Mouse (Mus musculus): ENCODE measurements at regions not wholly inside any gene's neighbourhood (a gene's known extent, or its start where the extent isn't known, plus 50 kb on each side); places are given as distances from the start of the nearest gene placed in this dataset.

DNA sequence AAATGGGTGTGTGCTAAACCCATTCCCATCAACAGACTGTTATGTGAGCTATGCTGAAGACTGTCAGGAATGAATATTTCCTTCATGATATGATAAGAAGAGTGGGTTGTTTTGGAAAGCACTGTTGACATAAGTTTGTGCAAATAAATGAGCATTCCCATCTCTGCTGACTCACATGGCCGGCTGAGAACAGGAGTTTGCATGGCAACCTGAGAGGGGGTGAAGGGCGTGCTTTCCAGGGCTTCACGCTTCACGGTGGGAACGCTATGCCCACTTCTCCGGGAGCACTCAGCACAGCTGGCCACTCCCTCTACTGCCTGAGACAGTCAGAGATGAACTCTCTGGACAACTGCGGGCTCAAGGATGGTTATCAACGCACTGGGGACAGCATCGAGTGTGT lies 348.9 kb upstream of the Slc24a5 start:
- DNase-seq: no peak

DNA sequence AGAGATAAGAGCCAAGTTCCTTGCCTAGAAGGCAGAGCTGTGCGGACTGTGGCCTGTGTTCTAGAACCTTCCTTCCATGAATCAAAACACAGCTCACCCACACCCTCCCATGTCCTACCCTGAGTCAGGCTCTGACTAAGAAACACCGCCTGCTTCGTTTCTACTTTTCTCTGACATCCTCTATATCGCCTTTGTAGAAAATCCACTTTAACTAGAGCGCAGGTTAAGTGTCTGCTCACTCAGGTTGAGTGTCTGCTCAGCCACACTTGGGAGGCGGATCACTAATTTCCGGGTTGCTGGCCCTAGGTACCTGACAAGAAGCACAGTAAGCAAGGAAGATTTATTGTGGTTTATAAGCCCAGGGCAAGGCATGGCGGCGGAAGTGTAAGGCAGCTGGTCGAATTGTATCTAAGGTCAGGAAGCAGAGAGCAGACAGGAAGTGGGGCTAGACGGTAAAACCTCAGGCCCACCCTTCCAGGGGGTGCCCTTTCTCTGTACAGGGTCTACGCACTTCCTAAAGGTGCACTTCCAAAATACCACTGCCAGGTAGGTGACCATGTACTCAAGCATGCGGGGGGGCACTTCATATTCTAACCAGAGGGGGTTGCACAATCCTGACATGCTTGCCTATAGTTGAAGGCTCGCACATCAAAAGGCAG lies 348.0 kb upstream of the Slc24a5 start:
- DNase-seq: no peak

DNA sequence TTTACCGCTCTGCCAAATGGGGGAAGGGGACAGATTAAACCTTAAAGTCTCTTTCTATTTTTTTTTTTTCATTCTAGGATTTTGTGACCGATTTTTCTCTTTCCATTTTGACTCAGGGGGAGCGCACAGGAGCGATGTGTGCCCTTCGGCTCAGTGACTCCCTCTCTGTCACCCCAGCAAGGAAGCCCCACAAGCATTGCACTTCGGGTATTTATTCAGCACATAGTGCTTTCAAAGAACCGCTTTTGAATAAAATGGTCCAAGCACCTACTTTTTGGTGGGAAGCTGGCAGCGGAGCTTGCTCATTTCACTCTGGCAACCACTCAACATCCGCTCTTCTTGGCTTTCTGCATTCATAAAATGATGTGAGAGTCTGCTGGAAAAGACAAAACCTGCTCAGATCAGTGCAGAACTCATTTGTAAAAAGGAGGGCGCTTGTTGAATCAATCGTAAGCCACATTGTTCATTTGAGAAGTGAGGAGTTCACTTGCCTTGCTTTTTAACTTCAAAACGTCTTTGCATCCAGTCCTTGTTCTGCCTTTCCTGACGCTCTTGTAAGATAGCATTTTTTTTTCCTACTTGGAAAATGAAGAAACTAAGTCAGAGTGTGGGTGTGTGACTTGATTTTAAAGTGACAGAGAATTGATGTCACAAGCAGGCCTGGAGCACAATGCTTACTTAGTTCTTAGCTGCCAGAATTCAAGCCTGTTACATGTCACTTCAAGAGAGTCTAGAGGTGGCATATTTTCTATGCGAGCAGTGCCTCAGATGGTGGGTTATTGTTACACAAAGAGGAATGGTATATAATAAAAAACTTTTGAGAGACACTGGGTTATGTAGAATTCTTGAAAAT lies 347.1 kb upstream of the Slc24a5 start:
- peak; percentile 11 for DNase-seq

DNA sequence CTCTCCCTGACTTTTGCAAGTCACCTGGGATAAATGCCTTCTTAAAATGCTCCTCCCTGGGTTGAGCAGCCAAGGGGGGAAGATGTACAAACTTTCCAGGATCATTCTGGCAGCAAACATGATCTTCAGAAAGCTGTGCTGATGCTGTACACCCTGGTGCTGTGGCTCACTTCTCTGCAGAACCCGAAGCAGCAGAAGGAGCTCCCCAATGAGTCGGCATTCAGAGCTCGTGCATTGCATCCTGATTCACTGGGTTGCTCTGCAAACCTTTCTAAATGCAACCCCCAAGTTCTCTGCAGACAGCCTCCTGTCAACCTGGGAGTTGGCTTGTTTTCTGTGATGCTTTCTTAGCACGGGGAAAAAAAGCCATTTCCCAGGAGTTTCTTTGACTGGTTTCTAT lies 343.8 kb upstream of the Slc24a5 start:
- no peak for DNase-seq

DNA sequence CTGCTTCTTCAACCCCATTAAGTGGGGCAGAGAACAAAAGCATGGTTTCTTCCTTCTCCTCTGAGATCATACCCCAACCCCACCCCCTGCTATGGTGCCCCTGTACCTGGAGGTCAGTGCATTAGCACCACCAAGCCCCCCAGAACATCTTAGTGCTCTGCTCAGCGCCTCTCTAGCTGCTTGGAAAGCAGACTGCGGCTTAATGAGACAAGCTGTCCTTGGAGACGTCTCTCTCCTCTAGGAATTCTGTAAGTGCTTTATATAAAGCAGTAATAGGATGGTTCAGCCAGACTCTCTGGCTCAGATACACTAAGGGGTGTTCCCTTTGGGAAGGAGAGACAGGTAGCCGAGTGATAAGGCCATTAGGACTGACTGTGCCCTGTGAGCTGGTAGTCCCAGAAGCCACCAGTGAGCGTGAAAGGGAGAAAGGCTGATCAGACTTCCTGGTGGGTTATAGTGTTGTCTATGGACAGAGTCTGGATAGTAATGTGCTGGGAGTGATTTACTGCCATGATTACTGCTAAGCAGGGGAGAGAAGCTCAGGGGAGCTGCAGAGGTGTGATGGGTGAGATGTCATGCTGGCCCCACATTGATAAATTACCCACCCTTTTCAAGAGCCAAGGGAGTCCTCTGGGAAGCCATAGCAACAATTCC lies 343.0 kb upstream of the Slc24a5 start:
- DNase-seq: no peak

DNA sequence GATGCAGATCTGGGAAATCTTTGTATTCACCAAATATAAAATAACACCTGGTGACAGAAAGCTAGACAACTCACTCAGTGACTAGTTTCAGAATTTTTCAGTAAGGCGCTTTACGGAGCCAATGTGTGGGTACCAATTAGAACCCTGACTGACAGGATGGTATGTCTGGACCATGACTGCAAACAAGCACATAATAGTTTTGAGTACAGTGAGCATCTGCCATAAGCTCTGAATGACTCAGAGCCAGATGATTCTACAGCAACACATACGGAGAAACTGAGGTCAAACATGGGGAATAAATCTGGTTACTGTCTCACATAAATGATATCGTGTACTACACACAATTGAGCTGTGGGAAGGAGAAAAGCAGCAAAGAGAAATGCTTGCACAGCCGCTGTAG lies 339.9 kb upstream of the Slc24a5 start:
- DNase-seq: no peak

DNA sequence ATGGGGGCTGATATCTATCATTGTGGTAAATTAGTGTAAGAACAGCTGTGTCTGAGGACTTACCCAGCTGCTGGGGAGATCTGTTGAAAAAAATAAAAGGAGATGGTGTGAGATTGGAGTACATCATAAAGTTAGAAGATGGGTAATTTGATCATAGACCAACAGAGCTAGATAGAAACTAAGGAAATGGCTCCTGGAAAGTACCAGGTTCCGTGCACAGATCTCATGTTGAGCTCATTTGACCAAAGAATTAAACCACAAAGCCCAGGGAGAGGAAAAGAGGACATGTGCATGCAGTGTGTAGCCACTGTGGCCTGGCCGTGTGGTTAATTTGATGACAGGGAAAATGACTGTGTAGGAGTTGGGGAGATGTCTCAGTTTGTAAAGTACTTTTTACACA lies 335.3 kb upstream of the Slc24a5 start:
- DNase-seq: no peak

DNA sequence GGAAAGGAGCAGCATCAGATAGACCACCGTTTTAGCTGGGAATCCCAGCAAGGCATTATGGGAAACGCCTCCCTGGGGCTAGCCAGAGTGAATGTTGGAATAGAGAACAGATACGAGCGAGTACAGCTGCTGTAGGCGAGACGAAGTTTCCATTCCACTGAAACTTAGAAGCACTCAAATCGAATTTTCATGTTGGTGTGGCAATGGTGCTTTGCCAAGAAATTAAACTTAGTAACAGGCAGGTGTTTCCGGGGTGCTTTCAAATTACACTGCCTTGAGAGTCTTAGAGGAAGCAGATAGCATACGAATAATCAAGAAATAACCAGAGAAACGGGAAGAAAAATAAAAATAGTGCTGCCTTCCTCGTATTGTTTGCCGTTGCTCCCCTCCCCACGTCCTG lies 327.1 kb upstream of the Slc24a5 start:
- DNase-seq: no peak

DNA sequence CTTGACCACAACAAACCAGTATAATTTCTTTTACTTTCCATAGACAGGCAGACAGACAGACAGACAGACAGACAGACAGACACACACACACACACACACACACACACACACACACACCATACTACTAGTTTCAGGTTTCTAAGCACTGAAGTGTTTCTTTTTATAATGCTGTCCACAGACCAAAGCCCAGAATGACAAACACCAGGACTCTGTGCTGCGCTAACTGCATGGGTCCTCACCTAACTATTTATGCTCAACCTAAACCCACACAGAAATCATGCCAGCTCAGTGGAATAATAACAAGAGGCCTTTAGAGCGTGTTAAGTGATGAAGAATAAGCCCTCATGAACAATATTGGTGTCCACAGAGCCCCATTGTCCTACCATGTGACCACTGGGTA lies 325.0 kb upstream of the Slc24a5 start:
- no peak for DNase-seq

DNA sequence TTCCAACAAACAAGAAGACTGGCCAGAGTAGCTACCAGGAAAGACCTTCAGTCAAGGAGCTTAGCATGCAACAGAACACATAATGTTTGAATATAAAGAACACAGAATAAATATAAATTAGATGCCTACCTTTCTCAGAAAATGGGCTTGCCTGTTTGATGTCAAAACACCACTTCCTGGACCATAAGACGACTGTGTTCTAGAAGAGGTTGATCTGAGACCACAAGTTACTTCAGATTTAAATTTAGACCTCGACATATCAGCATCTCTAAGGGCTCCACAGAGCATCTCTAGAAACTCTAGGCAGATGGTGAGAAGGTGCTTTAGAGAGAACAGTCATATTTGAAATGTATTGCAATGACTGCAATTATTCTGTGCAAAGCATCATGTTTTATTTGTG lies 322.9 kb upstream of the Slc24a5 start:
- DNase-seq: no peak

DNA sequence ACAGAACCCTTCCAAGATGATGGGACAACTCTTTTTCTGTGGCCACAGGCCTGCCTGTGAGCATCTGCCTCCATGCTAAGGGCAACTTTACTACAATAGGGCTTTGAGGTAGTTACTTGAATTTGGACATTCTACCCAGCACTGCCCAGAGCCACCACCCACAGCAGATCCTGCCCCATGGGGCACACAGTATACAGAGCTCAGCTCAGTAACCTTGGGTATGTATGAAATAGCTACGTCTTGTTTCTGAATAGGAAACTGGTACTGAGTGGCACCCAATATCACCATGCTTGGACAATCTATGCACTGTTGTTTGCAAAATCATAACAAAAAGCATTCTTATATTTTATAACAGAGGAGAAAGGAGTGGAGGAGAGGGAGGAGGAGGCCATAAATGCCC lies 320.8 kb upstream of the Slc24a5 start:
- DNase-seq: no peak

DNA sequence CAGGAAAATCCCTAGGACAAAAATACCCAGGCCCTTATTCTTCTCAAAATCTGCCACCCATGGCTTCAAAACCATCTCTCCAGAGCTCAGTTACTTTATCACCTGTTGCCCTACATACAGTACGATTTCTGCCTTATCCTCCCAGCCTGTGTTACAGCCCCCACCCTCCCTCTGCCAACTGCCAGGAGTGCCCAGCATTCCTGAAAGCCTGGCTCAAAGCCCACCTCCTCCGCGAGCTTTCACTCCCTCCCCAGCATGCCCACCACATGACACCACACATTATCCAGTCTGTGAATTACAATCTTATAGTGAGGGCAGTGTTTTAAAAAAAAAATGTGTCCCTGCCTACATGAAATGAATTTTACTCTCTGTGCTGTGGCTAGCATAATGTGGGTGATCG lies 320.3 kb upstream of the Slc24a5 start:
- DNase-seq: peak; percentile 71

DNA sequence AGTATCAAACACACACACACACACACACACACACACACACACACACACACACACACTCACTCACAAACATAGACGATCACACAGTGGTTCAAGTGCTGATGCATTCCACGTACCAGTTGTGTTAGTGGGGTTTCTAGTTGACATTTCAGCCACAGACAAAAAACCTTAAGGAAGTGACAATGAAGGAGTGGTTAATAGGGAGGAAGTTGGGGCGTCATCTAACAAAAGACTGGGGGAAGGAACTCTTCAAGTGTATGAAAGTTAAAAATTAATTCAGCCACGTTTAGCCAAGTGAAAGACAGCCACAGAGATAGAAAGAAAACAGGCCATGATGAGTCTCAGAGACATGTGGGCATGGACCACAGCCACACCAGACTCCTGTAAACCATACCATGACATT lies 316.1 kb upstream of the Slc24a5 start:
- DNase-seq: no peak

DNA sequence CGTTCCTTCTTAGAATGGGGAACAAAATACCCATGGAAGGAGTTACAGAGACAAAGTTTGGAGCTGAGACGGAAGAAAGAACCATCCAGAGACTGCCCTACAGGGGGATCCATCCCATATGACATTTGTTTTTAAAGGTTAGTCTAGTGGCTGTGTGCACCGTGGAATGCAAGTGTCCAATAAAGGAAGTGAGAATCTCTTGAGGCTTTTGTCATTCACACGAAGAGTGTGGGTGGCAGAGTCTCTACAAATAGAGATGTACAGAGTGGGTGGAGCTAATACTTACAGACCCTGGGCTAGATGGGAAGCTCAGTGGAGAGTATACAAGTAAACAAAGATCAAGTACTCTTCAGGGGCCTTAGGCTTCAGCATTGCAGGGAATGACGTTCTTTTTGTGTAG lies 314.2 kb upstream of the Slc24a5 start:
- no peak for DNase-seq

DNA sequence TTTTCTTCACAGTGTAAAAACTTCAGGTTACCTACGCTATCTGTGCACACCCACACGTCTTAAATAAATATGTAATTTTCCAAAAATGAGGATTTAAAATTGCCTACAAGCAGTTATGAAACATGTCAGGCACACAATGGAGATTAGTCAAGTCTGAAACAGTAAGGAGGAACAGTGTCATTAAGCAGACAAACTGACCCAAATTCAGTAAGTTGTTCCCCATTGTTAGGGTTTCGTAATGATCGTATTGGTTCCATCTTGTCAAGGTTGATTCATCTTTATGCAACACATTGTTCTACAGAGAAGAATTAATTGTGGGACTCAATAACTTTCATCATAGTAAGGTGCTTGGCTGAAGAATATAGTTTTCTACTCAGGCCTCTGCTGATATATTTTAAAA lies 312.7 kb upstream of the Slc24a5 start:
- DNase-seq: no peak

DNA sequence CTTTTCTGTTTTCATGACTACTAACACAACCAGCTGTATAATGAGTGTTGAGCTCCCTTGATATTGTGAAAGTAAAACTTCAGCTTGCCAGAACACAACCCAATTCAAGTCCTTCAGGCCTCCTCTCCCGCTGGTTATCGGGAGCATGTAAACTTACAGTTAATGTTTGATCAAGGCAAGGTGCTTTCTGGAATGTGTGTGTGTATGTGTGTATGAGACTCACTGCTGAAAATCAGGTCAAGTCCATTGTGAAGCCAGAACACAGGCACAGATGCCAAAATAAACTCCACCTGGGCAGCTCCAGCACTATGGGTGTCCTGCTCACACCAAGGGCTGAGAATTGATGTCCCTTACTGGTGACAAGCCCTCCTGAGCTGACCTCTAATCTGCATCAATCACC lies 308.9 kb upstream of the Slc24a5 start:
- no peak for DNase-seq

DNA sequence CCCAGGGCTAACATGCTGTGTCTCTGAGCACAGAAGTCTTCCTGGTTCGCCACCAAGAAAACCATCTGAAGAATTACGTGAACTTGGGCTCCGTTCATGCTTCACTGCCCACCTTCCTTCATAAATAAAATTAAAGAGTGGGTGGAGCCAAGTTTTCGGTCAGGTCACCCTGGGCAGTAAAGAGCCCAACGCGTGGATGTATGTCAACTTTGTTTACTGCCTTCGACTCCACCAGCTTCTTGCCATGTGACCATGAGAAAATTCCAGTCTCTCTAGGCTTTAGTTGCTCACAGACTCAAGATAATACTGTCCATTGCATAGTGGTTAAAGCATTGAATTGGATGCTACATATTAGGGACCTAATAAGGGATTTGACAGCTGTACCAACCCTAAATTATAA lies 304.3 kb upstream of the Slc24a5 start:
- no peak for DNase-seq

DNA sequence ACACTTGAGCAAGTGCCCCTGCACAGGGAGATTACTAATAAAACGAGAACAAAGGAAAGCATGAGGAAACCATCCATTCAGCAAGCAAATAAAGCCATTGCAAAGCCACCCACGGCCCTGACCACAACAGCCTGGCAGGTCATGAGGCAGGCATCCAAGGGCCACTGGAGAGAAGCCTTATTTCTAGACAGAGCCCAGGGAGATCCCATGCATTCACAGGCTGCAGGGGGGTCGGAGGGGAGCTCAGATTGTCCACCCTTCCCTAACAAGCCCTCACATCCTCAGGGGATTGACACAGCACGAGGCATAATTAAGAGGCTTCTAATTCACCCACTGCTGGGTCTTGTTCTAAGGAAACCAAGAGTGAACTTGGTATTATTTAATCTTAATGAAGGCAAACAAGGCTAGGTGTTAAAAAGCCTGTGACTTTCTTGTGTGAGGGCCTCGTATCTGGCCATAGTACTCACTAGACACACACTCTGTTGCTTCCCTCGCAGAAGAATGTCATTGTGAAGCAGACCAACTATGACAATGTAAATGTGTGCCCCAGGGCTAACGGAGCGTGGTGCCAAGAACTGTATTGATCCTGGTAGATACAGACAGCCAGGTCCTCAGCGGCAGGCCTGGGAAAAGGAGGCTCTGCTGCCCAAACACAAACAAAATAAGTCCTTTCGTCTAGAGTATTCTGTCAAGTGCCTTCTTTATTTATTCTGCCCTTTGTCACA lies 303.6 kb upstream of the Slc24a5 start:
- no peak for DNase-seq

DNA sequence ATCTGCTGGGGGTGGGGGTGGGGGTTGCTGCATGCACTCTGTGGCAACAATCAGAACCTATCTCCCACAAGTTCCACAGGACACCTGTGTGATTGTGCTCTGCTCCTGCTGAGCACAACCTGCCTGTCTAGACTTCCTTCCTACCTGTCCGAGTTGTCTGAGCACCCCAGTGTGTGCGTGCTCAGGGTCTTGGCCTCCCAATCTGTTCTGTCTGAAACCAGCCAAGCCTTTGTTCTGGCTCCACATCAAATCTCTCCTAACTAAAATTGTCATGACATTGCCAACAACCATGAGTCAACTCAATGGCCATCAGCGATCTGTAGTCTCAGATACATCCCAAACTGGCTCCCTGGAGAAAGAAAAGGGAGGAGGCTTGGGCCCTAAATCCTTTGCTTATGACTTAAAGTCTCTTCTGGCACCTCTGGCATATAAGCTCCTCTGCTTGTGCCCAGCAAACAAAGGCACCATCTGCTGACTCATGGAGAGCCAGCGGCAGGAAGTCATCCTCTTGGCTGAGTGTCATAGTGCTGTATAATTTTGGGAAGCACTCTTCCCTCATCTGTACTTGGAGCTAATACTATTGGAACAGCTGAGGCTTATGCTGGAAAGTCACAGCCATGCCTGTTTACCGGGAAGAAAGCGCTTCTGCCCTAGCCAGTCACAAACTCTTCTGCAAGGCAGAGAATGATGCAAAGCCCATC lies 298.5 kb upstream of the Slc24a5 start:
- DNase-seq: no peak

DNA sequence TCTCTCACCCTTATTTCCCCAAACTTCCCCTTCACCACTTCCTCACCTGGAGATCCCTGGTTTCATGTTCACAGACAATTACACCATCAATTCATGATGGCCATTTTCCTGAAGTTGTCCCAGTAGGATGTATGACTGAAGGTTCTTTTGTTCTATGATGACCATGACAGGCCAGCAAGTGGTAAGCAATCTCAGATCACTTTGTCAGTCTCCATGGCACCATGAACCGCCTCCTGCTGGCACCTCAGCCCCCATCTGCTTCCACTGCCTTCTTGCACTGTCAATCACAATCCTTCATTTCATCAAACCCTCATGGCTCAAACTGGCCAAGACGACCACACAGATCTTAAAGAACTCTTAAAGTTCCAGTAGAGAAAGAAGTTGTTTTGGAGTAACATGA lies 297.9 kb upstream of the Slc24a5 start:
- no peak for DNase-seq

DNA sequence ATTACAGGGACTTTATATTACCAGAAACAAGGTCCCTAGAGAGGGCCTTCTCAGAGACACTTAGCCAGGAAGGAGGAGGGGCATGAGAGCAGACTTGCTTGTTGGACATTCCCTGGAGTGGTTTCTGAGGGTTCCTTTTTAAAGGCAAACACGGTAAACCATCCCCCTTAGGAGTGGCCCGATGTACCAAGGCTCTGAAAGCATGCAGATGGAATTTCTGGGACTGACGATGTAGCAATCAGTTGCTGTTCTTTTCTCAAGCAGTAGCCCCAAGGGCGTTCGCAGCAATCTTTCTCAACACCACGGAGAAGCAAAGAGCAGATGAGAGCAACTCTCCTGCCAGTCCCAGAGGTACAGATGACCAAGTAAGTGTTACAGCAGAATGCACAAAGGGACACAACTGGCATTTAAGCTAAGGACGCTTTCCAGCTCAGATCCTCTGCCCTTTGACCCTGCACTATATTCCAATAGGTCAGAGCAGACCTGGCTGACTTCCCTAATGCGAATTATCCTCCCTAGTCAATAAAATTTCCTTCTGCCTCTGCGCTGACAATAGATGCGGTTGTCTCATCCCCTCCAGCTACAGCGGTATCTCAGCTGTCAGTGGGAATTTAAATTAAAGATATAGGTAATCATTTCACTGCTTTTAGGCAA lies 295.7 kb upstream of the Slc24a5 start:
- DNase-seq: no peak

DNA sequence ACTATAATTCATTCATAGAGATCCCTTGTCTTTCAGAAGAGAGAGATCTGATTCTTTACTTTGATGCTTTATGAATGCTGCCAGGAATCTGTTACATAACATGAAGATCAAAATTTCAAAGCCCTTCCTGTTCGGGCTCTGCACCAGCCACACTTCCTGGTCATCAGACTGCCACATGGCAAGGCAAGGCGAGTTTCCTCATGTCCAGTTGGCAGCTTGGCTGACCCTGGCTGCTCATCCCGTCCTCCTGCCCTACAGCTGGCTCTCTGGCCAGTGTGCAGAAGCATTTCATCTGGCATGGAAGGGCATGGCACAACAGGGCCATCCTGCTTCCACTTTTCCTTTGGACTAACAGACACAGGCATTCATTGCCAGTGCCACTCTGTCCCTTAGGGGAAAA lies 292.2 kb upstream of the Slc24a5 start:
- no peak for DNase-seq
